Mouse (Mus musculus): ENCODE measurements around the gene Deaf1. TPM values are rescaled to one million over a fixed set of nuclear protein-coding genes. Genes with fewer than 3 reads are reported as not detected.
A peak's percentile ranks its signal among the peaks of the same experiment; 100 is the strongest.

Deaf1 gene
- total RNA-seq, 2 experiments from 2014 or later: 26.2 to 55.8 TPM

- ATAC-seq (replicated peaks; ENCODE audit: low FRiP score, poor library complexity, severe bottlenecking): no peak
Measured at GRCm38 (mm10) chr7:141302702-141303268, 24.7 kb downstream of the Deaf1 start.

DNA sequence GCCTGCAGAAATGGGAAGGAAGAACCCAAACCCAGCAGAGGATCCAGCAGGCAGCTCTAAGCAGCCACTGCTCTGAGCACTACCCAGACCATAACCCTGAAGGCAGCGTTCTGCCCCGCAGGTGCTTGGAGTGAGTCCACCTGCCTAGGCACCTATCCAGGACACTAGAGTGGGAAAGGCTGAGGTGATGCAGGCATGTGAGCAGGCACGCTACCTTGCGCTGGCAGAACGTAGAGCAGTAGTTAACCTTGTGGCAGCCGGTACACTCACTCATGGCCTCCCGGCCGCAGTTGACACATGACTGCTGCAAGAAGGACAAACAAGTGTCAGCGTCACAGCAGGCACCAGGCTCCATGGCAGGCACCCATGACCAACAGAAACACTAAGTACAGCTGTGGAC lies 26.1 kb downstream of the Deaf1 start:
- no peak for ATAC-seq (replicated peaks; ENCODE audit: low FRiP score, poor library complexity, severe bottlenecking)

DNA sequence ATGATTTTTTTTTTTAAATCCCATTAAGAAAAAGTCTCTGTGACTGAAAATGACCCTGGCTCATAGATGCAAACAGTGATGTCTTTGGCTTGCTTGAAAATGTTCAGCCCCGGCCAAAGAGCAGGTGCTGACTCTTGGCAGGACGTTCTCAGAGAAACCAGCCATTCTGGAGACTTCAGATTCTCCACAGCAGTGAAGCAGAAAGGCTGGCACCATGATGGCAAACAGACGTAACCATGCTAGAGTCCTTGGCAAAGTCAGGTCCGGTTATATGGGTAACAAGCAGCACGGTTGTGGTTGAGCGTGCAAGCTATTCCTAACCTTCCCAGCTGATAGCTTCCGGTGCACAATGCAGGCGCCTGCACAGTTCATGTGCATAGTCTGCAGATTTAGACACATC lies 28.3 kb downstream of the Deaf1 start:
- ATAC-seq (replicated peaks; ENCODE audit: low FRiP score, poor library complexity, severe bottlenecking): no peak

DNA sequence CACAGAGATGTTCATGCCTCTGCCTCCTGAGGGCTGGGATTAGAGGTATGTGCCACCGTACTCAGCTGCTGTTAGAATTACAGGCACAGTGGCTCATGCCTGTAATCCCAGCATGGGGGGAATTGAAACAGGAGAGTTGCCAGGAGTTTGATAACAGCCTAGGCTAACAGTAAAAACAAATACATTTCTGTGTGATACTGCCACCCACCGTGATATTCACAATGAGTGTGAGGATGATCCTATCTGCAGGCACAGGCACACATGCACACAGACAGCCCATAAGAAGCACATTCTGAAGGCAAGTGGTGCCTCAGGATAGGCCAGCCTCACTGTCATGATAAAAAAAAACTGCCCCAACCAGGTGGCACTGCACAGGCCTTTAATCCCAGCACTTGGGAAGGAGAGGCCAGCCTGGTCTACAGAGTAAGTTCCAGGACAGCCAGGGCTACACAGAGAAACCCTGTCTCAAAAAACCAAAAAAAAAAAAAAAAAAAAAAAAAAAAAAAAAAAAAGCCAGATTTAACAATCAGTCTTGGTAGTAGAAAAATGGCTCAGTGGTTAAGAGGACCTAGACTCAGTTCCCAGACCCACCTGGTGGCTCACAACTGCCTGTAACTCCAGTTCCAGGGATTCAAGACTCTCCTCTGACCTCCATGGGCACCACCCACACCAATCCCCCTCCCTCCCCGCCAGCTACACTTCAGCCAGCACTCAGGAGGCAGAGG lies 29.4 kb downstream of the Deaf1 start:
- no peak for ATAC-seq (replicated peaks; ENCODE audit: low FRiP score, poor library complexity, severe bottlenecking)

DNA sequence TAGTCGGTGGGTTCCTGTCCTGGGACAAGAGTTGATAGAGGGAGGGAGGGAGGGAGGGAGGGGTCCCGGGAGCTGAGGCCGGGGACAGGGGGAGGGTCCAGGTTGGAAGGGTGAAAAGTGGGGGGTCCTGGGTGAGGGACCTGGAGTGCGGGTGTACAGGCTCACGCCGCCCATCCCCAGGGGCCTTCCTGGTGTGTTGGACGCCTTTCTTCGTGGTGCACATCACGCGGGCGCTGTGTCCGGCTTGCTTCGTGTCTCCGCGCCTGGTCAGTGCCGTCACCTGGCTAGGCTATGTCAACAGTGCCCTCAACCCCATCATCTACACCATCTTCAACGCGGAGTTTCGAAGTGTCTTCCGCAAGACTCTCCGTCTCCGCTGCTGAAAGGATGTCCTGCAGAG lies 33.0 kb downstream of the Deaf1 start:
- ATAC-seq (replicated peaks; ENCODE audit: low FRiP score, poor library complexity, severe bottlenecking): no peak

DNA sequence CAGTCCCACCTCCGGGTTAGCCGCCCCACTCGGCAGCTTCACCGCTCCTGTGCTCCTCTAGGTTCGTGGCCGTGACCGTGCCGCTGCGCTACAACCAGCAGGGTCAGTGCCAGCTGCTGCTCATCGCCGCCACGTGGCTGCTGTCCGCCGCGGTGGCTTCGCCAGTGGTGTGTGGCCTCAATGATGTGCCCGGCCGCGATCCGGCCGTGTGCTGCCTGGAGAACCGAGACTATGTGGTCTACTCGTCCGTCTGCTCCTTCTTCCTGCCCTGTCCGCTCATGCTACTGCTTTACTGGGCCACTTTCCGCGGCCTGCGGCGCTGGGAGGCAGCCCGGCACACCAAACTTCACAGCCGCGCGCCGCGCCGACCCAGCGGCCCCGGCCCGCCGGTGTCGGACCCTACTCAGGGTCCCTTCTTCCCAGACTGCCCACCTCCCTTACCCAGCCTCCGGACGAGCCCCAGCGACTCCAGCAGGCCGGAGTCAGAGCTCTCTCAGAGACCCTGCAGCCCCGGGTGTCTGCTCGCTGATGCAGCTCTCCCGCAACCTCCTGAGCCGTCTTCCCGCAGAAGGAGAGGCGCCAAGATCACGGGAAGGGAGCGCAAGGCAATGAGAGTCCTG lies 33.5 kb downstream of the Deaf1 start:
- ATAC-seq (replicated peaks; ENCODE audit: low FRiP score, poor library complexity, severe bottlenecking): no peak

- ATAC-seq (replicated peaks; ENCODE audit: low FRiP score, poor library complexity, severe bottlenecking): no peak
Measured at GRCm38 (mm10) chr7:141292583-141293388, 34.7 kb downstream of the Deaf1 start.

DNA sequence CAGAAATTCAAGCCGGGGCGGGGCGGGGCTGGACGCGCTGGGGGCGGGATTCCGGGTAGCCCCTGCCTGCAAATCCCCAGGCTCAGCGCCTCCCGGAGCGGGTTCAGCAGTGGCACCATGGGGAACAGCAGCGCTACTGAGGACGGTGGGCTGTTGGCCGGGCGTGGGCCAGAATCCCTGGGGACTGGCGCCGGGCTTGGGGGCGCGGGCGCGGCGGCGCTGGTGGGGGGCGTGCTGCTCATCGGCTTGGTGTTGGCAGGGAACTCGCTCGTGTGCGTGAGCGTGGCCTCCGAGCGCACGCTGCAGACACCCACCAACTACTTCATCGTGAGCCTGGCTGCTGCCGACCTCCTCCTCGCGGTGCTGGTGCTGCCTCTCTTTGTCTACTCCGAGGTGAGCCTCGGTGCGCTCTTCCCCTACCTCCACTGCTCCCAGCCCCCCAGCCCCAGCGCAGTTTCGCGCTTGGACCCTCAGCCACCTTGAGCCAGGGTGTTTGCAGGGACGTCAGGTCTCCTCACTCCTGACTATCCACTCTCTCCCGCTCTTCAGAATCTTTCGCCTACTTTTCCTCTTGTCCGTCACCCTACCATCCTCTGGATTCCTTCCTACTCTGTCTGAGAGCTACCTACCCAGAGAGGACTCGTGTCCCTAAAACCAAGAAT lies 35.4 kb downstream of the Deaf1 start, which contains the start of gene Drd4:
TSS of gene Drd4 (plus strand) at position 86 of the 662 bp plus-strand sequence.
- no peak for ATAC-seq (replicated peaks; ENCODE audit: low FRiP score, poor library complexity, severe bottlenecking)

- ATAC-seq (replicated peaks; ENCODE audit: low FRiP score, poor library complexity, severe bottlenecking): no peak
Measured at GRCm38 (mm10) chr7:141288042-141288441, 39.4 kb downstream of the Deaf1 start.

DNA sequence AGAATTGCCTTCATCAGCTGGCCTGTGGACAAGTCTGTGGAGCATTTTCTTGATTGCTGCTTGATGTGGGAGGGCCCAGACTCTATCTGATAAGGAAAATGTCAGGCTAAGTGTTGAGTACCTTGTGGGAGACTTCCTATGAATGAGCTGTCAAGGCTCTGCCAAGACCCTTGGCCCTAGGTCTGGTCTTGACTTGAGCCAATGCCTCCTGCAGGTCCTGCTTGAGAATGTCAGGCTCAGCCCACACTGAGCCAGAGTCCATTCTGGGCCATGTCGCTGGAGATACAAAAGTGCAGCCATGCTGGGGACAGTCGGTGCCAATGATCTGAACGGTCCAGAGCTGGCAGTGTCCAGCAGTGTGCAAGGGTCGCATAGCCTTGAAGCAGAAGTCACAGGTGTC lies 44.7 kb downstream of the Deaf1 start:
- 0 out of 2 replicates have a peak, but pooled peaks have one; percentile 15 for ATAC-seq (replicated peaks; ENCODE audit: low FRiP score, poor library complexity, severe bottlenecking)

- no peak for ATAC-seq (replicated peaks; ENCODE audit: low FRiP score, poor library complexity, severe bottlenecking)
Measured at GRCm38 (mm10) chr7:141281442-141281841, 46.0 kb downstream of the Deaf1 start.

- ATAC-seq (replicated peaks; ENCODE audit: low FRiP score, poor library complexity, severe bottlenecking): no peak
Measured at GRCm38 (mm10) chr7:141278766-141279590, 48.5 kb downstream of the Deaf1 start, which contains the start of gene Sct. Sct (minus strand) TSS chr7:141279133.

- no peak for ATAC-seq (replicated peaks; ENCODE audit: low FRiP score, poor library complexity, severe bottlenecking)
Measured at GRCm38 (mm10) chr7:141277701-141278678, 49.5 kb downstream of the Deaf1 start.

DNA sequence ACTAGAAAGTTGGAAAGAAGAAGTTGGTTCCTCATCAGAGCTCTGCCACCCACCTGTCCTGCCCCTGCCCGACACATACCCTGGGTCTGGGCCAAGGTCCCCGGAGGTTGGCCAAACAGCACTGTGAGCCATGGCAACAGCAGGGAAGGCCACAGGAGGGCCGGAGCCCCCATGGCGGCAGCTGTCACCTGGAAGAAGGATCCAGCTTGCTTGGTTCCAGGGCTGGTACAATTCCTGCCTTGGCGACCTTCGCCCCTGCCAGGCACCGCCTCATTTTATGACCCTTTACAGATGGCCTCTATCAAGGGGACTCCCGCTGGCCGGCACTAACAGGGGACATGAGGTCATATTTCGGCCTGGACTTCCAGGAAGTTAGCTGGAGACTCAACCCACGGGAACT lies 50.9 kb downstream of the Deaf1 start, which contains the start of gene Cdhr5:
TSS of gene Cdhr5 (minus strand) at position 241 of the 400 bp plus-strand sequence.
- ATAC-seq (replicated peaks; ENCODE audit: low FRiP score, poor library complexity, severe bottlenecking): no peak

DNA sequence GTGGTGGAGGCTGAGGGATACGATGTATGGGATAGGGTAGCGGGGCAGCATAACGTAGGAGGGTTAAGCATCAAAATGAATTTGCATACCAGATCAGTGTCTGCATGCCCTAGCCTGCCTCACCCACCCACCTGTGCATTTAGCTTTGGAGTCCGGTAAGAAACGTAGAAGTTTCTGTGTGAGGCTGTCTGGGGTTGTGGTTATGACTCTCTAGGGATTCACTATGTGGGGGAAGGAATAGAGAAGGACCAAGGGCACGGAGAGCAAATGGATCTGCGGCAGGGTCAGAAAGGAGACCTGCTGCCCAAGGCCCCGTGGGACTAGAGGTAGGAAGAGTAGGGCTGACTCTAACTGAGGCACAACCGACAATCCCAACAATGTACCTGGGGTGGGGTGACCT lies 52.1 kb downstream of the Deaf1 start:
- ATAC-seq (replicated peaks; ENCODE audit: low FRiP score, poor library complexity, severe bottlenecking): no peak

DNA sequence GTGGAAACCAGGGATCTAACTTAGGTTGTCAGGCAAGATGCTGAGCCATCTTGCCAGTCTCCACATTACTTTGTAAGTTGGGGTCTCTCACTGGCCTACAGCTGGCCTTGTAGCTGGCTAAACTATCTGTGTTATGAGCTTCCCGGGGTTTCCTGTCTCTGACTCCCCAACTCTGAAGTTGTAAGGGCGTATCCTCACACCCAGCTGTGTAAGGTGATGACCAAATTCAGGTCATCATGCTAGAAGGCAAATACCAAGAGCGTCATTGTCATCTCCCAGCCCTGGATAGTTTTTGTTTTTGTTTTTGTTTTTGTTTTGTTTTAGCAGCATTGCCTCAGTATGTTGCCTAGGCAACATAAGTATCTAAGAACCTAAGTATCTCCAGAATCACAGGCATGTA lies 56.9 kb downstream of the Deaf1 start:
- ATAC-seq (replicated peaks; ENCODE audit: low FRiP score, poor library complexity, severe bottlenecking): no peak

DNA sequence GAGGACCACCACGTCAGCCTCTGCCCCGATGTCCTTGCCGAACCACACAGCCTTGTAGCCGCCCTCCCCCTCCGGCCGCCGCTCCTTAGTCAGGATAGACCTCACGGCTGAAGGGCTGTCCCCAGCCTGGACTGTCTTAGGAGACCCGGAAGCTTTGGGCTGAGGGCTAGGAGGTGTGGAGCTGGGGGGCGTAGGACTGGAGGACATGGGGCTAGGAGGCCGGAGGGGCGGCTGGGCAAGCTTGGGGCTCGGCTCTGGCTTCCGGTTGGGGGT lies 58.3 kb downstream of the Deaf1 start:
- ATAC-seq (replicated peaks; ENCODE audit: low FRiP score, poor library complexity, severe bottlenecking): no peak
